Mouse (Mus musculus) liver, embryonic 11.5 days (tissue): ENCODE results near the gene Gtf3c5. TPM values are rescaled to one million over a fixed set of nuclear protein-coding genes. Genes with fewer than 3 reads are reported as not detected.

Experiments
- ATAC-seq: fragments of 200-750 bp; cut with Nextera tagmentation; replicated peaks from 2 replicates; pipeline ENCODE4 v1.8.0; 2017; ENCODE audit warnings: moderate number of reproducible peaks, mild to moderate bottlenecking, moderate TSS enrichment, moderate library complexity; ENCODE audit not compliant: low FRiP score
- DNase-seq: peaks from one replicate; pipeline ENCODE4 v3.0.0-alpha.2; 2017; ENCODE audit warnings: low spot score
- H3K27ac ChIP-seq: fragments of 300-500 bp; sonication (generic); 2 replicates; pipeline ENCODE4 v1.5.1; 2014; ENCODE audit warnings: mild to moderate bottlenecking, low read depth, low read length, control low read depth
- H3K27me3 ChIP-seq: fragments of 300-500 bp; sonication (generic); replicated peaks from 2 replicates; pipeline ENCODE4 v1.6.1; 2014; ENCODE audit warnings: low read length, mixed read lengths; ENCODE audit not compliant: control insufficient read depth, insufficient read depth
- H3K36me3 ChIP-seq: fragments of 300-500 bp; sonication (generic); 2 replicates; pipeline ENCODE4 v1.6.1; 2014; ENCODE audit warnings: mild to moderate bottlenecking, low read length, moderate library complexity, mixed read lengths; ENCODE audit not compliant: control insufficient read depth, insufficient read depth
- H3K4me1 ChIP-seq: fragments of 300-500 bp; sonication (generic); replicated peaks from 2 replicates; pipeline ENCODE4 v1.6.1; 2014; ENCODE audit warnings: low read length, mixed read lengths; ENCODE audit not compliant: control insufficient read depth, insufficient read depth
- H3K4me2 ChIP-seq: fragments of 300-500 bp; sonication (generic); 2 replicates; pipeline ENCODE4 v1.6.1; 2014; ENCODE audit warnings: mild to moderate bottlenecking, control low read depth, moderate library complexity
- H3K4me3 ChIP-seq: fragments of 300-500 bp; sonication (generic); 2 replicates; pipeline ENCODE4 v1.5.1; 2014; ENCODE audit warnings: low read depth, low read length, control low read depth
- H3K9ac ChIP-seq: fragments of 300-500 bp; sonication (generic); 2 replicates; pipeline ENCODE4 v1.6.1; 2014; ENCODE audit warnings: low read depth, low read length, control low read depth
- H3K9me3 ChIP-seq: fragments of 300-500 bp; sonication (generic); 2 replicates; pipeline ENCODE4 v1.6.1; 2016; ENCODE audit warnings: low read length, inconsistent platforms, mixed read lengths; ENCODE audit not compliant: control insufficient read depth
- WGBS: fragments of 180-500 bp; shearing (Covaris S2); extraction: QIAGEN DNeasy Blood & Tissue Kit; methylation state at CpG from one replicate; pipeline ENCODE4 v1.1.7; 2014; 5-methylcytosine and 5-hydroxymethylcytosine counted together
- polyA plus RNA-seq: library from polyadenylated mRNA; unstranded; fragments of >200 nt; fragmentation: Nextera tagmentation; extraction: Ambion mirVana; gene quantifications from 2 replicates; pipeline ENCODE4 v1.2.1, GENCODE M21; 2014

Gene Gtf3c5
- polyA plus RNA-seq, 1 experiment from 2014 or later: 30.8 TPM

GRCm38 (mm10) chr2:28596021-28596420 lies 12.5 kb upstream of the Gtf3c5 start:
- Histone ChIP-seq H3K4me2 (peak overlapping the region; percentile 20; the same call in 1 of the 2 replicates), H3K4me3 (no peak overlapping the region), H3K9me3 (no peaks in the 10 kb centered on the region), H3K9ac (no peak overlapping the region), H3K36me3 (no peaks in the 10 kb centered on the region), H3K27ac (peak overlapping the region; percentile 97), H3K4me1 (peaks cover 60% of the 10 kb centered on the region), H3K27me3 (0 out of 2 replicates have a peak, but pooled peaks cover 2% of the 10 kb centered on the region)
- no peak for DNase-seq
- peak; percentile 56 for ATAC-seq
- WGBS: 34% methylated on average over 7 of the region's 7 CpGs

- Histone ChIP-seq H3K9me3 (no peaks in the 10 kb centered on the region), H3K27me3 (0 out of 2 replicates have a peak, but pooled peaks cover 2% of the 10 kb centered on the region), H3K9ac (no peak overlapping the region), H3K27ac (no peak overlapping the region), H3K4me3 (no peak overlapping the region), H3K4me1 (peaks cover 28% of the 10 kb centered on the region), H3K4me2 (peak overlapping the region; percentile 45), H3K36me3 (no peaks in the 10 kb centered on the region)
- WGBS: 5% methylated on average over 15 of the region's 15 CpGs
- DNase-seq: peak; percentile 74
- peak; percentile 57; the same call in 1 of the 2 replicates for ATAC-seq
Measured at GRCm38 (mm10) chr2:28592809-28593208, 9.3 kb upstream of the Gtf3c5 start.

- ATAC-seq (no peak), DNase-seq (no peak)
- WGBS: 52% methylated on average over 2 of the region's 2 CpGs
- Histone ChIP-seq H3K4me1 (peaks cover 14% of the 10 kb centered on the region), H3K27me3 (0 out of 2 replicates have a peak, but pooled peaks cover 2% of the 10 kb centered on the region), H3K9ac (no peak overlapping the region), H3K9me3 (no peaks in the 10 kb centered on the region), H3K27ac (no peak overlapping the region), H3K36me3 (no peaks in the 10 kb centered on the region), H3K4me2 (no peak overlapping the region), H3K4me3 (no peak overlapping the region)
Measured at GRCm38 (mm10) chr2:28591479-28591878, 7.9 kb upstream of the Gtf3c5 start.

GRCm38 (mm10) chr2:28588574-28588973 lies 5.0 kb upstream of the Gtf3c5 start:
- WGBS: 38% methylated on average over 1 of the region's 1 CpGs
- DNase-seq (no peak), ATAC-seq (no peak)
- Histone ChIP-seq H3K36me3 (no peaks in the 10 kb centered on the region), H3K27me3 (0 out of 2 replicates have a peak, but pooled peaks cover 2% of the 10 kb centered on the region), H3K27ac (no peak overlapping the region), H3K9me3 (no peaks in the 10 kb centered on the region), H3K4me1 (peaks cover 6% of the 10 kb centered on the region), H3K4me2 (no peak overlapping the region), H3K4me3 (no peak overlapping the region), H3K9ac (no peak overlapping the region)

- H3K27ac ChIP-seq: no peak overlapping the region
- peaks cover 9% of the 10 kb centered on the region for H3K4me1 ChIP-seq
- H3K36me3 ChIP-seq: no peaks in the 10 kb centered on the region
- ATAC-seq (no peak), DNase-seq (no peak)
- no peak overlapping the region for H3K4me2 ChIP-seq
- H3K9ac ChIP-seq: no peak overlapping the region
- no peak overlapping the region for H3K4me3 ChIP-seq
- 37% methylated on average over 2 of the region's 2 CpGs for WGBS
- no peaks in the 10 kb centered on the region for H3K9me3 ChIP-seq
- H3K27me3 ChIP-seq: no peaks in the 10 kb centered on the region
Measured at GRCm38 (mm10) chr2:28585730-28586129, 2.2 kb upstream of the Gtf3c5 start.

- Histone ChIP-seq H3K4me1 (peaks cover 9% of the 10 kb centered on the region), H3K4me3 (no peak overlapping the region), H3K27me3 (no peaks in the 10 kb centered on the region), H3K9ac (no peak overlapping the region), H3K9me3 (no peaks in the 10 kb centered on the region), H3K4me2 (no peak overlapping the region), H3K27ac (no peak overlapping the region), H3K36me3 (no peaks in the 10 kb centered on the region)
- DNase-seq (no peak), ATAC-seq (0 out of 2 replicates have a peak, but pooled peaks have one; percentile 9)
- 21% methylated on average over 6 of the region's 6 CpGs for WGBS
Measured at GRCm38 (mm10) chr2:28585043-28585571, 1.6 kb upstream of the Gtf3c5 start.

GRCm38 (mm10) chr2:28582647-28583353 lies 751 bp downstream of the Gtf3c5 start:
- ATAC-seq (peak; percentile 89), DNase-seq (peak; percentile 92)
- Histone ChIP-seq H3K4me3 (peak overlapping the region; percentile 66), H3K9ac (peak overlapping the region; percentile 68), H3K4me1 (peaks cover 9% of the 10 kb centered on the region), H3K9me3 (no peaks in the 10 kb centered on the region), H3K27ac (peak overlapping the region; percentile 67), H3K27me3 (no peaks in the 10 kb centered on the region), H3K36me3 (peaks cover 16% of the 10 kb centered on the region), H3K4me2 (peak overlapping the region; percentile 78)
- under 1% methylated on average over 56 of the region's 56 CpGs for WGBS

GRCm38 (mm10) chr2:28578003-28578402 lies 5.5 kb downstream of the Gtf3c5 start:
- Histone ChIP-seq H3K27ac (no peak overlapping the region), H3K9ac (no peak overlapping the region), H3K4me3 (no peak overlapping the region), H3K36me3 (peaks cover 47% of the 10 kb centered on the region), H3K9me3 (no peaks in the 10 kb centered on the region), H3K4me1 (peaks cover 3% of the 10 kb centered on the region; the same call in 1 of the 2 replicates), H3K4me2 (no peak overlapping the region), H3K27me3 (no peaks in the 10 kb centered on the region)
- ATAC-seq (no peak), DNase-seq (peak; percentile 38)
- 76% methylated on average over 5 of the region's 5 CpGs for WGBS

GRCm38 (mm10) chr2:28576815-28577214 lies 6.7 kb downstream of the Gtf3c5 start:
- H3K4me3 ChIP-seq: no peak overlapping the region
- no peak overlapping the region for H3K9ac ChIP-seq
- peaks cover 57% of the 10 kb centered on the region for H3K36me3 ChIP-seq
- H3K27me3 ChIP-seq: no peaks in the 10 kb centered on the region
- H3K4me2 ChIP-seq: no peak overlapping the region
- 91% methylated on average over 3 of the region's 3 CpGs for WGBS
- DNase-seq (no peak), ATAC-seq (no peak)
- H3K27ac ChIP-seq: no peak overlapping the region
- peaks cover under 1% of the 10 kb centered on the region; the same call in 1 of the 2 replicates for H3K4me1 ChIP-seq
- H3K9me3 ChIP-seq: no peaks in the 10 kb centered on the region
